Mouse (Mus musculus) adrenal gland, adult 18-20 months (tissue): ENCODE measurements around the gene Rab25. TPM values are rescaled to one million over a fixed set of nuclear protein-coding genes. Genes with fewer than 3 reads are reported as not detected.

Experiments used
- DNase-seq, 2 experiments: peaks; one replicate each; pipeline ENCODE4 v3.0.0; 2021 to 2022; ENCODE audit warnings: low spot score in 2 of 2
- total RNA-seq, 2 experiments: library from RNA; stranded (reverse); gene quantifications; 1 replicate in 1 of 2; 2 replicates in 1 of 2; pipeline ENCODE4 v1.2.3; 2021

The Rab25 gene
- total RNA-seq, 2 experiments from 2014 or later, result not detected

- no peak for DNase-seq
These were observed 20.5 kb upstream of the Rab25 start for GRCm38 (mm10) chr3:88568615-88569014.

DNA sequence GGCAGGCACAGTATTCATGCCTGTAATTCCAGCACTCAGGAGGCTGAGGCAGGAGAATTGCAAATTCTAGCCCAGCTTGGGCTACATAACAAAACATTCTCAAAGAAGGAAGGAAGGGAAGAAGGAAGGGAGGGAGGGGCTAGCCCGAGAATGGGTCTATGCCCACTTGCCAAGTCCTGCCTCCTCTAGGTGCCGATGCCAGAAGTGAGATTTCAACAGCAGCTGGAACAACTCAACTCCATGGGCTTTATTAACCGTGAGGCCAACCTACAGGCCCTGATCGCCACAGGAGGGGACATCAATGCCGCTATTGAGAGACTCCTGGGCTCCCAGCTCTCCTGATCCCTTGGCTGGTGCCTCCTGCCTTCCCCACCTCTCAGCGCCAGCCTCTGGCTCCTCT is 19.8 kb upstream of the Rab25 start:
- no peak for DNase-seq

- no peak for DNase-seq
These were observed 18.5 kb upstream of the Rab25 start for GRCm38 (mm10) chr3:88566536-88567061.

- no peak for DNase-seq
These were observed 18.0 kb upstream of the Rab25 start for GRCm38 (mm10) chr3:88566116-88566515.

GRCm38 (mm10) chr3:88563966-88564365 is 15.9 kb upstream of the Rab25 start:
- DNase-seq, result no peak

- no peak for DNase-seq
These were observed 15.3 kb upstream of the Rab25 start for GRCm38 (mm10) chr3:88563442-88563841.

DNA sequence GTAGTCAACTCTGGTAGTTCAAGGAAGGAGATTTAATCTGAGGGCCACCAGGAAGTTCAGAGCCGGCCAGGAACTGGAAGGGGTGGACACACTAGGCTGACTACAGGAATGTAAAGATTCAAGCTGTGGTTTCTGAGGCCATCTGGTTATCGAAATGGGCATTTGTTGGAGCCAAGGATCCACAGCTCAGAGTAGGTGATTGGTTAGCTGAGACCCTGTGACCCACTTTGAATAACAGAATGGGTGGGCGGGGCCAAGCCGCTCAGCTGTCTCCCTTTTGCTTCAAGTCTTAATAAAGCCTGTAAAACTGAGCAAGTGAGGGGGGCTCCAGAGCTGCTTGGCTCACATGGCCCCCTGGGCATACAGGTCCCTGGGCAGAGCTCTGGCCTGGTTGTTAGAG is 13.9 kb upstream of the Rab25 start:
- DNase-seq, result no peak

GRCm38 (mm10) chr3:88559596-88559995 is 11.5 kb upstream of the Rab25 start:
- DNase-seq, result no peak

DNA sequence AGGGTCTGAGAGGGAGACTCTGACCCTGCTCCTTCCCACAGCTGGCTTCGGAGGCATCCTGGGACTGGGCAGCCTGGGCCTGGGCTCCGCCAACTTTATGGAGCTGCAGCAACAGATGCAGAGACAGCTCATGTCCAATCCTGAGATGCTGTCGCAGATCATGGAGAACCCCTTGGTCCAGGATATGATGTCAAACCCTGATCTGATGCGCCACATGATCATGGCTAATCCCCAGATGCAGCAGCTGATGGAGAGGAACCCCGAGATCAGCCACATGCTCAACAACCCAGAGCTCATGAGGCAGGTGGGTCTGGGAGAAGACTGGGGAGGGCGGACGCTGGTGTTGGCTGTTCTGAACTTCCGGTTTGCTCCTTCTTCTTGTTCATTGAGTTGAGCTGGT is 8.5 kb upstream of the Rab25 start:
- peak in 1 of 2 experiments; percentile 17 for DNase-seq

DNA sequence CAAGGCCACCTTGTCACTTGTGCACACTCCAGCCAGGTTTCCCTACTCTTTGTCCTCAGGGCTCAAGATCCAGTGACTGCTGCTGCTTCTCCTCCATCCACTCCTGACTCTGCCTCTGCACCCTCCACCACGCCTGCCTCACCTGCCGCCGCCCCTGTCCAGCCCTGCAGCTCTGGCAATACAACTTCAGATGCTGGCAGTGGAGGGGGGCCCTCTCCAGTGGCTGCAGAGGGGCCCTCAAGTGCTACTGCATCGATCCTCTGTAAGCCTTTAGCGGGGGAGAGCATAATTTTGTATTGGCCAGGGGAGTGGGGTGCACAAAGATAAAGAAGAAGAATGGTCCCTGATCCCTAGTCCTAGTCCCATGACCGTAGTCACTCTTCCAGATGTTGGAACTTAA is 7.6 kb upstream of the Rab25 start:
- peak in 1 of 2 experiments; percentile 21 for DNase-seq

DNA sequence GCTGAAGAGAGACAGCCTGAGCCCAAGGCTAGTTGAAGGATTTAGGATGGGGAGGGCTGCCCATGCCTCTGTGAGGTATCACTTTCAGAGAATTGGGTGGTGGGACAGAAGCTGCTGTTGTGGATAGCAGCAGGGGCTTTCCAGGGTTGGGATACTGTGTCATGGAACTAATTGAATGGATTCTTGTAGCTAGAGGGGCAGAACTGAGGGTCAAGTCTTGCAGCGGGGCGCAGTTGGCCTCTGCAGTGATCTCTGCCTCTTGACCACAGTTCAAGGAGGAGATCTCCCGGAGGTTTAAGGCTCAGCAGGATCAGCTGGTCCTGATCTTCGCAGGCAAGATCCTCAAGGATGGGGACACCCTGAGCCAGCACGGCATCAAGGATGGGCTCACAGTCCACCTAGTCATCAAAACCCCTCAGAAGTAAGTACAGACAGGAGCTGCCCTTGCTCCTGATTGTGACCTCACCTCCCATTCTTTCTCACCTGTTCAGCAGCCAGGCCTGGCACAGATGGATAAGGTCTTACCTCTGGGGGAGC is 7.0 kb upstream of the Rab25 start:
- no peak for DNase-seq

DNA sequence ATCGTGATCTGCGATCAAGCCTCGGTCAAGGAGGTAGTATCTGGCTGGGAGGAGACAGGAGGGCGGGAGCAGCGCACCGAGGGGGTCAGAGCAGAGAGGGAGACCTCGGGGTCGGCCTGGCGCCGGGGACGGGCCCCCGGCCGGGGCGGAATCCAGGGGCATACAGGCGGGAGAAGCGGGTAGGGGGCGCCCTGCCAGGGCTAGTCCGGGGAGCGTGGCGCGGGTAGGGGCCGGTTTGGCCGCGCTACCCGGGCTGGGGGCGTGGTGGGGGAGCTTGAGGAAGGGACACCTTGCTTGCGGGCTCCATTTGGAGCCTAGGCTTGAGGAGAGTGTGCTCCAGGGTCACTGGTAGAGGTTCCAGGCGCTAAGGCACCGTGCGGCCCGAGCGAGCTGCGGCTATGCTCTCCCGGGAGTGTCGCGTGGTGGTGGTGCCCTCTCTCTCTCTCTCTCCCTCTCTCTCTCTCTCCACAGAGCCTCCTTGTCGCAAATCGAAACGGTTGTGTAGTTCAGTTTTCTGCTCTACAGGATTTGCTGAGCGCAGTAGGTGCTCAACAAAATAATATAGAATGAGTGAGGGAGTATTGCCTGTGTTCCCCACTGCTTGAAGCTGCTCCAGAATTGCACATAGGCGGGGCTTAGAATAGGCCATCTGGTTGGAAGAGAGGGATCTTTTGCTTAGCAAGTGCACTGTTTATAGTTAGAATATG is 5.9 kb upstream of the Rab25 start:
- DNase-seq, result no peak

GRCm38 (mm10) chr3:88553525-88553879 is 5.4 kb upstream of the Rab25 start, which contains the start of gene Ubqln4:
Gene Ubqln4, plus strand, starts transcription at chr3:88553758.
- peak; percentile 96 to 98 for DNase-seq

DNA sequence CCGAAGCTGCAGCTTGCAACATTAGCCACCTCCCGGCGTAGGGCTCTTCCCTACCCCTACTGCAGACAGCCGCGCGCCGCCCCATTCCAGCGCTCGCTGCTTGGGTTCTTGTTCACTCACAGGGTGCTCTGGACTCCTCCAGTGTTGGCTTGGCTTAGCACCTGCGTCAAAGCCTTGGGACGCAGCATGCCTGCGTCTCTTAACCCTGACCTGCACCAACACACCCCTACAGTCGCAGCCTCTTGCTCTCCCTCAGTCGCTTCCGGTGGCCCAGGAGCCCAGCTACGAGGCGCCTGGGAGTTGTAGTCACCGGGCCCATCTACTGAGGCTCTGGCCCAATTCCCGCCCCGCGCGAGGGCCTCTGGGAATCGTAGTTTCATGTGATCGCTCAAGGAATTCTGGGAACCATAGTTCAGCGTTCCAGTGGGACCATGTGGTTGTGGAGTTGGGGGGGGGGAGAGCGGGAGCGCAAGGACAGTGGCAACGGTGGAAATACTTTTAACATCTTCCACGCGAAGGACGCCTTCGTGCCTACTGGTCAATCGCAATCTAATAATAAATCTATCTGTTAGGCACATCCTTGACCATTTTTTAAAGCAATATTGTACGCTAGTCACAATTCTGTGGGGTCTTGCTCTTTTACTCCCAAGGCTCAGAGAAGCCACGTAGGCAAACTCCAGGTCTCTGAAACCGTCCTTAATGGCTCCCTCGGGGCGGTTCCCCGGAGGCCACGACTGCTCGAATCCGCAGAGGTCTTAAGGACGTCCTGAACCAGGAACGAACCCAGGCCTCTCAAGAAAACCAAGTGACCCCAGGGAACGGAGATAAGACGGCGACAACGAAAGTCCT is 4.8 kb upstream of the Rab25 start, which contains the start of gene Lamtor2:
Gene Lamtor2 (minus strand): TSS at position 399 of the 849 bp plus-strand sequence.
- DNase-seq, result peak; percentile 90 to 91

- no peak for DNase-seq
These were observed 4.1 kb upstream of the Rab25 start for GRCm38 (mm10) chr3:88552082-88552645.

DNA sequence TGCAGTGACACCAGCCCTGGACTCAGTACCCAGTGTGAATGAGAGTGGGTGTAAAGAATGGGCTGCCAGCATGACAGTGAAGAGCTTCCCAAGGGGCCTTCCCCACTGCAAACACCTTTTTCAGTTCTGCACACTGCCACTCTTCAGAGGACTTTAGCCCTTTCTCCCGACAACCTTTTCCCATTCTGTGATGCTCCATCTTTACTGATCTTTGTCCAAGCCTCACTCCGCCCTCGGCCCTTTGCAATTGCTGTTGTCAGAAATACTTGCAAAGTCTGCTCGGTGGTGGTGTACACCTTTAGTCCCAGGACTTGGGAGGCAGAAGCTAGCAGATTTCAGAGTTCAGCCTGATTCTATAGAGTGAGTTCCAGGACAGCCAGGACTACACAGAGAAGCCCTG is 3.5 kb upstream of the Rab25 start:
- no peak for DNase-seq

- no peak for DNase-seq
These were observed 1.3 kb downstream of the Rab25 start for GRCm38 (mm10) chr3:88546674-88547418.

GRCm38 (mm10) chr3:88544955-88545591 is 3.0 kb downstream of the Rab25 start:
- DNase-seq, result no peak

- DNase-seq, result no peak
These were observed 3.6 kb downstream of the Rab25 start for GRCm38 (mm10) chr3:88544514-88544913.
